Mouse (Mus musculus) forebrain, embryonic 12.5 days (tissue): ENCODE measurements around the gene Slc13a4. TPM values are rescaled to one million over a fixed set of nuclear protein-coding genes. Genes with fewer than 3 reads are reported as not detected.

ENCODE experiments used
- ATAC-seq: fragments of 200-750 bp; cut with Nextera tagmentation; 2 replicates; pipeline ENCODE4 v1.8.0; 2017; ENCODE audit warnings: moderate TSS enrichment; ENCODE audit not compliant: low FRiP score
- H3K27ac ChIP-seq: fragments of 300-500 bp; sonication (generic); 2 replicates; pipeline ENCODE4 v1.5.1; 2016; ENCODE audit warnings: mild to moderate bottlenecking
- H3K27me3 ChIP-seq: fragments of 300-500 bp; sonication (generic); 2 replicates; pipeline ENCODE4 v1.6.1; 2016; ENCODE audit warnings: mild to moderate bottlenecking
- H3K36me3 ChIP-seq: fragments of 300-500 bp; sonication (generic); replicated peaks from 2 replicates; pipeline ENCODE4 v1.6.1; 2016; ENCODE audit warnings: mild to moderate bottlenecking
- H3K4me1 ChIP-seq: fragments of 300-500 bp; sonication (generic); 2 replicates; pipeline ENCODE4 v1.6.1; 2016
- H3K4me2 ChIP-seq: fragments of 300-500 bp; sonication (generic); 2 replicates; pipeline ENCODE4 v1.6.1; 2016; ENCODE audit warnings: mild to moderate bottlenecking, moderate library complexity
- H3K4me3 ChIP-seq: fragments of 300-500 bp; sonication (generic); replicated peaks from 2 replicates; pipeline ENCODE4 v1.5.1; 2016; ENCODE audit warnings: mild to moderate bottlenecking
- H3K9ac ChIP-seq: fragments of 300-500 bp; sonication (generic); 2 replicates; pipeline ENCODE4 v1.6.1; 2016; ENCODE audit warnings: mild to moderate bottlenecking
- H3K9me3 ChIP-seq: fragments of 300-500 bp; sonication (generic); 2 replicates; pipeline ENCODE4 v1.6.1; 2016
- WGBS: fragments of 180-500 bp; shearing (Covaris S2); methylation state at CpG from one replicate; pipeline ENCODE4 v1.1.7; 2016; 5-methylcytosine and 5-hydroxymethylcytosine counted together
- polyA plus RNA-seq: library from polyadenylated mRNA; unstranded; fragments of >200 nt; fragmentation: Nextera tagmentation; extraction: Ambion mirVana; gene quantifications from 2 replicates; pipeline ENCODE4 v1.2.1, GENCODE M21; 2016

Gene Slc13a4
- 0.09 and 0.14 TPM in 2 replicates for polyA plus RNA-seq

DNA sequence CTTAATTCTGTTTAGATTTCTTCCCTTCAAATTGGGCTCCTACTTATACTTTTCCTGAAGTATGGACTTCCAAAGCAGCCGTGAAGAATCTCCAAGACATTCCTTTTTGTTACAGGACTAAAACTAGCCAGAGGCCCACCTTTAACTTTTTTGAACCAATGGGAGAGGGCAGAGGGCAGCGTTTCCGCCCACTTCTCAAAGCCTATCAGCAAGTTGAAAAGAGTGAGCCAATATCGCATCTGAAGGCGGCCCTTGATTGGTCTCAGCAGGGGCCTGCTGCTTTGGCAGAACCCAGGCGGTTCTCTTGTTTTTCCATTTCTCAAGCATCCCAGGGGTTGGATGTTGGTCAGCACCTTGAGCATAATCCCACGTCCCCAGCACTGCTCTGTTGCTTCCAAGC lies at the start of gene Slc13a4:
Slc13a4 (minus strand) TSS at position 95 of the 400 bp plus-strand sequence.
- no peak within 1 kb of the TSS for H3K4me2 ChIP-seq
- H3K9me3 ChIP-seq, result no peaks in the 10 kb centered on the region
- no peak within 1 kb of the TSS for H3K9ac ChIP-seq
- peaks cover 3% of the 10 kb centered on the region; the same call in 1 of the 2 replicates for H3K4me1 ChIP-seq
- ATAC-seq, result no peak
- 14% methylated on average over 7 of the region's 7 CpGs for WGBS
- H3K4me3 ChIP-seq, result no peak within 1 kb of the TSS
- H3K27ac ChIP-seq, result no peak within 1 kb of the TSS
- H3K36me3 ChIP-seq, result no peaks in the 10 kb centered on the region
- no peaks in the 10 kb centered on the region for H3K27me3 ChIP-seq

- Histone ChIP-seq H3K4me1 (peaks cover 17% of the 10 kb centered on the region), H3K27ac (no peak overlapping the region), H3K4me2 (no peak overlapping the region), H3K9me3 (no peaks in the 10 kb centered on the region), H3K27me3 (0 out of 2 replicates have a peak, but pooled peaks cover 7% of the 10 kb centered on the region), H3K4me3 (no peak overlapping the region), H3K9ac (no peak overlapping the region), H3K36me3 (no peaks in the 10 kb centered on the region)
- ATAC-seq, result no peak
- 80% methylated on average over 3 of the region's 3 CpGs for WGBS
These were observed 47.4 kb upstream of the Slc13a4 start for GRCm38 (mm10) chr6:35355320-35355719.

- WGBS, result under 1% methylated on average over 6 of the region's 6 CpGs
- Histone ChIP-seq H3K4me1 (peaks cover 17% of the 10 kb centered on the region), H3K4me2 (peak overlapping the region; percentile 42), H3K27ac (peak overlapping the region; percentile 38; the same call in 1 of the 2 replicates), H3K9me3 (no peaks in the 10 kb centered on the region), H3K4me3 (peak overlapping the region; percentile 7; the same call in 1 of the 2 replicates), H3K27me3 (0 out of 2 replicates have a peak, but pooled peaks cover 7% of the 10 kb centered on the region), H3K9ac (no peak overlapping the region), H3K36me3 (no peaks in the 10 kb centered on the region)
- ATAC-seq, result peak; percentile 74; the same call in 1 of the 2 replicates
These were observed 46.7 kb upstream of the Slc13a4 start for GRCm38 (mm10) chr6:35354622-35354998.

DNA sequence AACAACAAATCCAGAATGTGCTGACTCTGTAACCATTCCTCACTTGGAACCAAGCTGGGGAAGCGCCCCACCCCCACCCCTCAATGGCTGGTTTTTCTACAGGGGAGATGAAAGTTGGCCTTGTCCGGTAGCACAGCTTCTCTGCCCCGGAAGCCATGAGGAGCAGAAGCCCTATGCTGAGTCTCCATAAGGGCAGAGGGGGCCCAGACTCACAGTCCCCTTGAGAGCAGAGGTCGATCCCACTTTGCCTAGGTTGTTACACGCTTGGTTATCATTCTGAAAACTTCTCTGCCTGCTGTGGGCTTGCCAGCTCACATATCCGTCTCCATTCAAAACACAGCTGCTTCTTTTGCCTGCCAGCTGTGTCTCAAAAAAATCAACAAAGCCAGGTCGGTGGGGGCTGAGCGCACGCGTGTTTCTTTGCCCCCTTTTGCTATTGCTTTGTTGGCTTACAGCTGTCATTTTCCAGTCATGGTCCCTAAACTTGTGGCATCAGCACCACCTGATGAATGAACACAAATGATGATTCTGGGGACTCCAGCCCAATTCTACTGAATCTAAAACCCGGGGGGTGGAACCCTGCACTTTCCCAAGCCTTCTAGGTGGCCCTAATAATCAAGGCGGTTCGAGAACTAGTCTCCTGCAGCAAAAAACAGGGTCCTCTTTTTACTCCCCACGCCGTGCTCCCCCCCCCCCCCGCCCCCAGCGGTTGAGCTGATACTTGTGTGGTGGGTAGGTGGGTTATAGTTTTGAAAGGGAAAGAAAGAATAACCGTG lies 46.1 kb upstream of the Slc13a4 start:
- Histone ChIP-seq H3K9ac (no peak overlapping the region), H3K4me2 (peak overlapping the region; percentile 42), H3K36me3 (no peaks in the 10 kb centered on the region), H3K4me3 (peak overlapping the region; percentile 7; the same call in 1 of the 2 replicates), H3K4me1 (peaks cover 17% of the 10 kb centered on the region), H3K27ac (peak overlapping the region; percentile 36), H3K27me3 (0 out of 2 replicates have a peak, but pooled peaks cover 7% of the 10 kb centered on the region), H3K9me3 (no peaks in the 10 kb centered on the region)
- 5% methylated on average over 18 of the region's 18 CpGs for WGBS
- ATAC-seq, result peak; percentile 33; the same call in 1 of the 2 replicates

DNA sequence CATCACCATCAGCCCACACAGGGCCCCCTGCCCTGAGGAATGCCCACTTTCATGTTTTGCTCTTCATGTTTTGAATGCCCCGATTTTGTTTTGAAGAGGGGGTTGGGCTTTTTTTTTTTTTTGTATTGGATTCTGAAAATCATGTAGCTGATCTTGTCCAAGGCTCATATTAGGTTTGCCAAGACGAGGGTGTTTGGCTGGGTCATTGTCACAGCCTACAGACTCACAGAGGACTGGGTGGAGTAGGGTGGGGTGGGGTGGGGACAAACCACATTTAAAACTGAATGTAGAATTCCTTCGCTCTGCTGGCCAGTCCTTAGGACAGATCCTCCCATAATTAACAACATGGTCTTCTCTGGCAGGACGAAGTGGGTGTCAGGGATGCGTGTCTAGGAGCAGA lies 45.5 kb upstream of the Slc13a4 start:
- Histone ChIP-seq H3K4me2 (peak overlapping the region; percentile 42; the same call in 1 of the 2 replicates), H3K4me3 (no peak overlapping the region), H3K36me3 (no peaks in the 10 kb centered on the region), H3K27ac (no peak overlapping the region), H3K27me3 (0 out of 2 replicates have a peak, but pooled peaks cover 7% of the 10 kb centered on the region), H3K9ac (no peak overlapping the region), H3K4me1 (peaks cover 17% of the 10 kb centered on the region), H3K9me3 (no peaks in the 10 kb centered on the region)
- 52% methylated on average over 5 of the region's 5 CpGs for WGBS
- no peak for ATAC-seq

DNA sequence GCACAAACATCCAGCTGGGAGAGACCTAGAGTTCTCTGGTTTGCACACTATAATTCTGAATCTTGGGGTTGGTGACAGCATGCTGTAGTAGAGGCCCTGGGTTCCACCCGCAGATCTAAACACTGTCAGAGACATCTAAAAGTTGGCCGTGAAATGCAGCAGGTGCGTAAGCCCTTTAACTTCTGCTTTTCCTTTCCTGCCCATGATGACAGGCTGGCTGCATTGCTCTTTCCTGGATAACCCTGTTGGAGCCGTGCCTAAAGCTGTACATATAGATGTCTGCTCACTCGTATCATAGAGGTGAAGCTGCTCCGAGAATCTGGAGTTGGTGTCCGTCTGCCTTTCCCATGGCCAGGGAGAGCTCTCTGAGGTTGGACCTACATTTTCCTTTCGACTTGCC lies 44.9 kb upstream of the Slc13a4 start:
- H3K27me3 ChIP-seq, result 0 out of 2 replicates have a peak, but pooled peaks cover 7% of the 10 kb centered on the region
- no peak overlapping the region for H3K4me2 ChIP-seq
- H3K36me3 ChIP-seq, result no peaks in the 10 kb centered on the region
- WGBS, result 90% methylated on average over 8 of the region's 8 CpGs
- no peak overlapping the region for H3K27ac ChIP-seq
- no peak for ATAC-seq
- H3K9me3 ChIP-seq, result no peaks in the 10 kb centered on the region
- no peak overlapping the region for H3K4me3 ChIP-seq
- H3K4me1 ChIP-seq, result peaks cover 17% of the 10 kb centered on the region
- no peak overlapping the region for H3K9ac ChIP-seq

DNA sequence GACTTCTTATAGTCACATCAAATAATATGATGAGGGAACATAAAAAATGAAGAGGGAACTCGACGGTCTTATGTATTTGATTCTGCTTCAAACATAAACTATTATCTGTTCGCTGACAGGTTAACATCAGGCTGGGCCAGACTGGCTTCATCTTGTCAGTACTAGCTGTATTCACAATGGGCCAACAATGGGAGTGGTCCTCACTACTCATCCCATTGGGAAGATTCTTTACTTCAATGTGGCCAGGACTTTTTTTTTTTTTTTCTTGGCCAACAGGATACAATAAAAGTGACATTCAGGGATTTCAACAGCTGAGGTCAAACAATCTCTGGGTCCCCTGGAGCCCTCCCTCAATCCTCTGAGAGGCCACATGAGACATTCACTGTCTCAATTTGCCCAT lies 43.9 kb upstream of the Slc13a4 start:
- Histone ChIP-seq H3K27ac (no peak overlapping the region), H3K4me3 (no peak overlapping the region), H3K9me3 (no peaks in the 10 kb centered on the region), H3K27me3 (0 out of 2 replicates have a peak, but pooled peaks cover 7% of the 10 kb centered on the region), H3K36me3 (no peaks in the 10 kb centered on the region), H3K9ac (no peak overlapping the region), H3K4me1 (peaks cover 17% of the 10 kb centered on the region), H3K4me2 (no peak overlapping the region)
- ATAC-seq, result no peak
- 97% methylated on average over 3 of the region's 3 CpGs for WGBS

DNA sequence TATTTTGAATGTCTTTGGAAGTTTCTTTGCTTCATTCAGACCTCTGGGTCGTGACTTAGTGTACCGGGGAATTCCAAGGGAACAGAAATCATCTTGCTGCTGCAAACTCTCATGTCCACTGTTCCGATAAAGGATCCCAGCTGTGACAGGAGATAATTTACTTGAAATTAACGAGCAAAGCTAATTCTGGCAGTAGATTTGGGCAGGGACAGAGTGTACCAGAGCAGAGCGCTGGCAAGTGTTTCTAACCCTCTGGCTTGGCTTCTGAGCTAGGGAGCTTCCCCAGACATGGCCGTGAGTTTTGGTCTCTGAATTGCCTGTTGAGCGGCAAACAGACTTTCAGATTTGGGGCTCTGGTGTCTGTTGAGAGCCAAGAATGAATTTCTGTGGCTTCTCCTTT lies 41.9 kb upstream of the Slc13a4 start:
- H3K27ac ChIP-seq, result no peak overlapping the region

GRCm38 (mm10) chr6:35338640-35339039 lies 30.7 kb upstream of the Slc13a4 start:
- H3K27ac ChIP-seq, result no peak overlapping the region
- no peak overlapping the region for H3K9ac ChIP-seq
- no peaks in the 10 kb centered on the region for H3K36me3 ChIP-seq
- H3K4me1 ChIP-seq, result peaks cover 5% of the 10 kb centered on the region
- H3K27me3 ChIP-seq, result no peaks in the 10 kb centered on the region
- 10% methylated on average over 3 of the region's 3 CpGs for WGBS
- no peaks in the 10 kb centered on the region for H3K9me3 ChIP-seq
- no peak overlapping the region for H3K4me3 ChIP-seq
- ATAC-seq, result no peak
- H3K4me2 ChIP-seq, result no peak overlapping the region

More for the DNA sequence above, 41.9 kb upstream of the Slc13a4 start:
- Histone ChIP-seq H3K36me3 (no peaks in the 10 kb centered on the region), H3K4me2 (no peak overlapping the region), H3K4me1 (peaks cover 13% of the 10 kb centered on the region), H3K9ac (no peak overlapping the region), H3K27me3 (0 out of 2 replicates have a peak, but pooled peaks cover 7% of the 10 kb centered on the region), H3K4me3 (no peak overlapping the region), H3K9me3 (no peaks in the 10 kb centered on the region)
- whole genome bisulfite sequencing, result 57% methylated on average over 7 of the region's 7 CpGs
- ATAC-seq, result no peak

DNA sequence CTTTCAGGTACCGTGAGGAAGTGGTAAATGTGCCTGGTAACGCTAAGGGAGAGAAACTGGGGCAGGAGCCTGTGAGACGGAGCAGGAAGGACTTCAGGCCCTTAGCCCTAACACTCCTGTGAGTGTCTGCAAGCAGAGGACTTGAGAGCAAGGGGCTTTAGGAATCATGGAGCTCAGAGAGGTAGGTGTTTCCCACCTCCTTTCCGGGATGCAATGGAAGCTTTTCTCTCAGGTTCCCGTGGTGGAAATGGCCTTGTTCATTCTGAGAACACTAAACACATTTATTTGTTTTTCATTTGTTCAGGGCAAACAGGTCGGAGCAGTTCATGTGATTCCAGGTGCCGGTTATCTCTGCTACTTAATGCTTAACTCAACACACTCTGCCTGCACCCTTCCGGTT lies 29.9 kb upstream of the Slc13a4 start:
- Histone ChIP-seq H3K4me2 (no peak overlapping the region), H3K36me3 (no peaks in the 10 kb centered on the region), H3K4me1 (peaks cover 6% of the 10 kb centered on the region), H3K9ac (no peak overlapping the region), H3K27me3 (no peaks in the 10 kb centered on the region), H3K9me3 (no peaks in the 10 kb centered on the region), H3K27ac (no peak overlapping the region), H3K4me3 (no peak overlapping the region)
- ATAC-seq, result no peak
- 85% methylated on average over 8 of the region's 8 CpGs for WGBS

DNA sequence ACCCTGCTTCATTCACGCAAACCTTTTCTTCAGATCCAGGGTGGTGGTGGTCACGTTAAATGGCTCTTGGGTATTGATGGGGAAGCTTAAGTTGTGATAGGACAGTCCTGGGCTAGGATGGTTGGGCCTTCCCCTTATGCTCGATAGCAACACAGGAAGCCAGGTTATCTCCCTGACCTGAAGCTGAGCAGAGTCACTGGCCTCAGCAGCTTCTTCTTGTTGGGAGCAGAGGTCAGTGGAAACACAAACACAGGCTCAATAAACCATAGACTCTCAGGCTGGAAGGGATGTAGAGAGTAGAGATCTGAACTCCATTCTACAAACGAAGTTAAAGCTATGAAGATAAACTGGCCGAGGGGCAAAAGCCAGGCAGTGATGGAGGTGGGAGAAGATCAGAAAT lies 27.5 kb upstream of the Slc13a4 start:
- H3K9ac ChIP-seq, result no peak overlapping the region
- no peak for ATAC-seq
- H3K4me1 ChIP-seq, result peaks cover 6% of the 10 kb centered on the region
- no peaks in the 10 kb centered on the region for H3K27me3 ChIP-seq
- H3K27ac ChIP-seq, result no peak overlapping the region
- H3K9me3 ChIP-seq, result no peaks in the 10 kb centered on the region
- no peaks in the 10 kb centered on the region for H3K36me3 ChIP-seq
- no peak overlapping the region for H3K4me3 ChIP-seq
- no peak overlapping the region for H3K4me2 ChIP-seq
- 87% methylated on average over 5 of the region's 5 CpGs for WGBS

- Histone ChIP-seq H3K36me3 (no peaks in the 10 kb centered on the region), H3K27me3 (no peaks in the 10 kb centered on the region), H3K4me2 (no peak overlapping the region), H3K4me3 (no peak overlapping the region), H3K9ac (no peak overlapping the region), H3K9me3 (no peaks in the 10 kb centered on the region), H3K27ac (no peak overlapping the region), H3K4me1 (peaks cover 6% of the 10 kb centered on the region)
- no peak for ATAC-seq
- WGBS, result 73% methylated on average over 4 of the region's 4 CpGs
These were observed 26.3 kb upstream of the Slc13a4 start for GRCm38 (mm10) chr6:35334278-35334677.

DNA sequence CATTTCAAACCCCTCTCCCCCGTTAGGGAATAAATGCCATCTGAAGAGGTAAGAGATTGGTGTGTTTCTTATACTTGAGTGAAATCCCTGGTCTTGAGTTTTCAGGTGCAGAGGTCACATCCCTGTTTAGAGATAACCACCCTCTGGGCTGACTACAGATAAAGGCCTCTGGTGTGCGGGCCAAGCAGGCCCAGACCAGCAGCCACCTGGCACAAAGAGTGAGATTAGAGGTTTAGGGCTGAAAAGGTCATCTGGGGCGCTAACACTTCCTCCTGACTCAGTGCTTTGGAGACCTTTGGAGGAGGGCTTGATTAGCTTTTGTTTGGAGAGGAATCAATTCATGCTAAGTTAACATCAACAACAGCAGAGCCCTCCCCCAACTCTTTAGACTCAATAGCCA lies 25.7 kb upstream of the Slc13a4 start:
- ATAC-seq, result no peak
- no peak overlapping the region for H3K4me3 ChIP-seq
- H3K4me1 ChIP-seq, result peaks cover 6% of the 10 kb centered on the region
- no peak overlapping the region for H3K27ac ChIP-seq
- H3K4me2 ChIP-seq, result no peak overlapping the region
- WGBS, result 9% methylated on average over 3 of the region's 3 CpGs
- H3K9ac ChIP-seq, result no peak overlapping the region
- no peaks in the 10 kb centered on the region for H3K9me3 ChIP-seq
- no peaks in the 10 kb centered on the region for H3K27me3 ChIP-seq
- H3K36me3 ChIP-seq, result no peaks in the 10 kb centered on the region
